Mouse (Mus musculus) liver, embryonic 14.5 days (tissue): ENCODE results near the gene Decr2. TPM values are rescaled to one million over a fixed set of nuclear protein-coding genes. Genes with fewer than 3 reads are reported as not detected.

Experiments used
- ATAC-seq: fragments of 200-750 bp; cut with Nextera tagmentation; 2 replicates; pipeline ENCODE4 v1.8.0; 2017; ENCODE audit warnings: moderate number of reproducible peaks, mild to moderate bottlenecking, moderate library complexity; ENCODE audit not compliant: insufficient read depth
- DNase-seq, 3 experiments: peaks; one replicate each; pipeline ENCODE4 v3.0.0-alpha.2; 2012 to 2013; ENCODE audit warnings: low read depth in 3 of 3, low spot score in 3 of 3
- H3K27ac ChIP-seq: fragments of 300-500 bp; sonication (generic); 2 replicates; pipeline ENCODE4 v1.5.1; 2014; ENCODE audit warnings: moderate library complexity, mild to moderate bottlenecking, control low read depth, inconsistent platforms
- H3K27me3 ChIP-seq: fragments of 300-500 bp; sonication (generic); 2 replicates; pipeline ENCODE4 v1.6.1; 2014; ENCODE audit warnings: mild to moderate bottlenecking, low read length, moderate library complexity; ENCODE audit not compliant: control insufficient read depth, insufficient read depth
- H3K36me3 ChIP-seq: fragments of 300-500 bp; sonication (generic); replicated peaks from 2 replicates; pipeline ENCODE4 v1.6.1; 2014; ENCODE audit warnings: low read depth; ENCODE audit not compliant: control insufficient read depth, insufficient read depth
- H3K4me1 ChIP-seq, 2 experiments: fragments of 200-500 bp in 1 of 2; fragments of 300-500 bp in 1 of 2; sonication (generic) in 1 of 2; replicated peaks; 2 replicates each; pipeline ENCODE4 v1.6.1; 2012 to 2014; ENCODE audit warnings: antibody characterized with exemption in 1 of 2, inconsistent platforms in 1 of 2, low read length in 1 of 2; ENCODE audit not compliant: control insufficient read depth in 2 of 2, insufficient read depth in 2 of 2
- H3K4me2 ChIP-seq: fragments of 300-500 bp; sonication (generic); 2 replicates; pipeline ENCODE4 v1.6.1; 2014; ENCODE audit warnings: low read depth, mild to moderate bottlenecking, control low read depth, moderate library complexity
- H3K4me3 ChIP-seq, 2 experiments: fragments of 200-500 bp in 1 of 2; fragments of 300-500 bp in 1 of 2; sonication (generic) in 1 of 2; 2 replicates each; pipeline ENCODE4 v1.5.1; 2012 to 2014; ENCODE audit warnings: low read depth in 2 of 2, low read length in 2 of 2, mild to moderate bottlenecking in 2 of 2, control low read depth in 1 of 2, inconsistent platforms in 1 of 2, moderate library complexity in 1 of 2; ENCODE audit not compliant: insufficient read depth in 1 of 2
- H3K9ac ChIP-seq: fragments of 300-500 bp; sonication (generic); replicated peaks from 2 replicates; pipeline ENCODE4 v1.6.1; 2014; ENCODE audit warnings: mild to moderate bottlenecking, control low read depth, moderate library complexity
- H3K9me3 ChIP-seq: fragments of 300-500 bp; sonication (generic); 2 replicates; pipeline ENCODE4 v1.6.1; 2016; ENCODE audit warnings: low read length, mixed read lengths; ENCODE audit not compliant: control insufficient read depth
- CTCF ChIP-seq: IDR thresholded peaks from 2 replicates; pipeline ENCODE4 v1.5.1; 2016; ENCODE audit warnings: antibody characterized with exemption, low read depth, control low read depth
- EP300 ChIP-seq: IDR thresholded peaks from 2 replicates; pipeline ENCODE4 v1.6.1; 2016; ENCODE audit warnings: antibody characterized with exemption, low read depth
- WGBS: fragments of 180-500 bp; shearing (Covaris S2); extraction: QIAGEN DNeasy Blood & Tissue Kit; methylation state at CpG from one replicate; pipeline ENCODE4 v1.1.7; 2014; ENCODE audit not compliant: insufficient replicate concordance; 5-methylcytosine and 5-hydroxymethylcytosine counted together
- polyA plus RNA-seq, 2 experiments: library from polyadenylated mRNA; depleted of rRNA in 1 of 2; stranded (reverse) in 1 of 2; unstranded in 1 of 2; fragments of >200 nt; fragmentation: Nextera tagmentation in 1 of 2; extraction: Ambion mirVana in 1 of 2; gene quantifications; 2 replicates each; pipeline versions ENCODE4 v1.2.1 to v1.2.3; 2012 to 2014

Gene Decr2
- polyA plus RNA-seq, 2 experiments, result 5.5 to 6.8 TPM

- Histone ChIP-seq H3K9me3 (no peaks in the 10 kb centered on the region), H3K4me1 (no peaks in the 10 kb centered on the region), H3K27me3 (peaks cover 5% of the 10 kb centered on the region), H3K9ac (no peak overlapping the region), H3K27ac (no peak overlapping the region), H3K36me3 (no peaks in the 10 kb centered on the region), H3K4me2 (no peak overlapping the region), H3K4me3 (no peak overlapping the region)
- no peak for ATAC-seq
- TF ChIP-seq CTCF, result no peak
- no peak for TF ChIP-seq EP300
- 54% methylated on average over 3 of the region's 3 CpGs for WGBS
- no peak for DNase-seq
Observed at GRCm38 (mm10) chr17:26075246-26075645, 14.9 kb downstream of the Decr2 start.

- no peak overlapping the region for H3K9ac ChIP-seq
- WGBS, result 20% methylated on average over 6 of the region's 6 CpGs
- TF ChIP-seq EP300 (no peak), CTCF (no peak)
- H3K4me3 ChIP-seq, result peak overlapping the region; percentile 65 to 79
- peaks cover 0 to 6% of the 10 kb centered on the region in 2 experiments; a peak in 2 of 4 replicates for H3K4me1 ChIP-seq
- no peak overlapping the region for H3K27ac ChIP-seq
- H3K27me3 ChIP-seq, result peaks cover 41% of the 10 kb centered on the region
- ATAC-seq, result no peak
- no peaks in the 10 kb centered on the region for H3K9me3 ChIP-seq
- H3K4me2 ChIP-seq, result peak overlapping the region; percentile 73
- no peak for DNase-seq
- no peaks in the 10 kb centered on the region for H3K36me3 ChIP-seq
Observed at GRCm38 (mm10) chr17:26070136-26070535, 20.0 kb downstream of the Decr2 start.

- under 1% methylated on average over 94 of the region's 94 CpGs for WGBS
- DNase-seq (peak; percentile 43 to 65 (median 56)), ATAC-seq (peak; percentile 81)
- H3K9me3 ChIP-seq, result no peaks in the 10 kb centered on the region
- H3K4me1 ChIP-seq, result peaks cover 0 to 6% of the 10 kb centered on the region in 2 experiments; a peak in 2 of 4 replicates
- no peaks in the 10 kb centered on the region for H3K36me3 ChIP-seq
- no peak for TF ChIP-seq EP300
- no peak for TF ChIP-seq CTCF
- peak within 1 kb of the TSS; percentile 73 for H3K4me2 ChIP-seq
- no peak within 1 kb of the TSS for H3K27ac ChIP-seq
- 0 out of 2 replicates have a peak within 1 kb of the TSS, but pooled peaks have one; percentile 6 for H3K9ac ChIP-seq
- peak within 1 kb of the TSS; percentile 65 to 79 for H3K4me3 ChIP-seq
- H3K27me3 ChIP-seq, result peaks cover 41% of the 10 kb centered on the region
Observed at GRCm38 (mm10) chr17:26068831-26069739, 21.1 kb downstream of the Decr2 start, which contains the start of gene Rab11fip3. TSS of gene Rab11fip3 (minus strand) at chr17:26069555.

GRCm38 (mm10) chr17:26068024-26068830 lies 21.9 kb downstream of the Decr2 start:
- Histone ChIP-seq H3K4me3 (peak overlapping the region; percentile 65 to 79), H3K4me1 (peaks cover 0 to 6% of the 10 kb centered on the region in 2 experiments; a peak in 2 of 4 replicates), H3K9ac (no peak overlapping the region), H3K9me3 (no peaks in the 10 kb centered on the region), H3K36me3 (no peaks in the 10 kb centered on the region), H3K27me3 (peaks cover 41% of the 10 kb centered on the region), H3K27ac (no peak overlapping the region), H3K4me2 (peak overlapping the region; percentile 73)
- ATAC-seq (no peak), DNase-seq (no peak)
- 5% methylated on average over 44 of the region's 44 CpGs for WGBS
- TF ChIP-seq CTCF, result no peak
- no peak for TF ChIP-seq EP300
